Mouse (Mus musculus) testis, adult 2 months (tissue): Measurements from ENCODE around the gene Tspan11. TPM values are rescaled to one million over a fixed set of nuclear protein-coding genes. Genes with fewer than 3 reads are reported as not detected.

Source experiments
- H3K27ac ChIP-seq: fragments of 200-500 bp; 2 replicates; pipeline ENCODE4 v1.5.1; 2012; ENCODE audit warnings: low read depth, low read length; ENCODE audit not compliant: control insufficient read depth, insufficient read depth
- H3K27me3 ChIP-seq: fragments of 200-500 bp; 2 replicates; pipeline ENCODE4 v1.6.1; 2012; ENCODE audit warnings: mild to moderate bottlenecking, low read length, moderate library complexity; ENCODE audit not compliant: control insufficient read depth, insufficient read depth
- H3K36me3 ChIP-seq: fragments of 200-500 bp; 2 replicates; pipeline ENCODE4 v1.6.1; 2012; ENCODE audit warnings: mild to moderate bottlenecking, low read length; ENCODE audit not compliant: control insufficient read depth, insufficient read depth
- H3K4me1 ChIP-seq: fragments of 200-500 bp; 2 replicates; pipeline ENCODE4 v1.6.1; 2012; ENCODE audit warnings: low read length; ENCODE audit not compliant: control insufficient read depth, insufficient read depth
- H3K4me3 ChIP-seq: fragments of 200-500 bp; 2 replicates; pipeline ENCODE4 v1.5.1; 2012; ENCODE audit warnings: low read depth, mild to moderate bottlenecking, low read length, moderate library complexity, mixed read lengths; ENCODE audit not compliant: control insufficient read depth
- CTCF ChIP-seq: fragments of 200-500 bp; IDR thresholded peaks from 2 replicates; pipeline ENCODE4 v1.5.1; 2012; ENCODE audit warnings: low read depth, mild to moderate bottlenecking, inconsistent platforms, low read length, moderate library complexity; ENCODE audit not compliant: control insufficient read depth, insufficient read depth, insufficient replicate concordance
- POLR2A ChIP-seq: fragments of 200-500 bp; IDR thresholded peaks from 2 replicates; pipeline ENCODE4 v1.6.1; 2012; ENCODE audit warnings: low read depth, mild to moderate bottlenecking, inconsistent platforms, low read length, moderate library complexity; ENCODE audit not compliant: control insufficient read depth
- polyA plus RNA-seq: library from polyadenylated mRNA; depleted of rRNA; stranded (reverse); fragments of >200 nt; gene quantifications from 2 replicates; pipeline ENCODE4 v1.2.3, GENCODE M21; 2012; rRNA removed

Gene Tspan11
- polyA plus RNA-seq, 1 experiment, result 0.75 TPM

DNA sequence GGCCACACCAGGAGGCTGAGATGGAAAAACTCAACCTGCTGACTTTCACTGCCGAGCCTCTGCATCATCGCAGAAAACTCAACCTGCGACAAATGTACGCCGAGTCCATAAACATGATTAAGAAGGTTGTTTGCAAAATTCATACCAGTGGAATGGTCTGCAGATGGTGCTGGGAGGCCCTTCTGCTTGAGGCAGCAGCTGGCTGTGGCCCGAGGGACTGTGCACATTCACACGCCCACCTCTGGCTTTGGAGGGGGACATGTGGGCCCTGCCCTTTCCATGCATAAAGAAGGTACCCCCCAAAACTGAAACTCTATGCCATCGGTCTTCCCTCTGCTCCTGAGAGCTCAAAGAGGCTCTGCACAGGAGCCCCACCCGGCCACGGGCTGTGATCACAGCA is 114.7 kb downstream of the Tspan11 start:
- Histone ChIP-seq H3K27ac (no peak overlapping the region), H3K36me3 (no peaks in the 10 kb centered on the region), H3K4me1 (no peaks in the 10 kb centered on the region), H3K4me3 (no peak overlapping the region), H3K27me3 (no peaks in the 10 kb centered on the region)
- TF ChIP-seq POLR2A (no peak), CTCF (no peak)

- Histone ChIP-seq H3K4me1 (no peaks in the 10 kb centered on the region), H3K27me3 (no peaks in the 10 kb centered on the region), H3K4me3 (no peak overlapping the region), H3K27ac (no peak overlapping the region; the same call in 1 of the 2 replicates), H3K36me3 (no peaks in the 10 kb centered on the region)
- TF ChIP-seq POLR2A (no peak), CTCF (no peak)
Measured at GRCm38 (mm10) chr6:128002667-128003066, 115.3 kb downstream of the Tspan11 start.

- H3K27me3 ChIP-seq, result no peaks in the 10 kb centered on the region
- TF ChIP-seq CTCF (no peak), POLR2A (no peak)
- no peaks in the 10 kb centered on the region for H3K36me3 ChIP-seq
- H3K4me3 ChIP-seq, result no peak overlapping the region
- H3K4me1 ChIP-seq, result no peaks in the 10 kb centered on the region
- no peak overlapping the region for H3K27ac ChIP-seq
Measured at GRCm38 (mm10) chr6:128003542-128003941, 116.2 kb downstream of the Tspan11 start.

Other genes with a start within 250 kb of the Tspan11 start
- gene Prmt8, start 118.1 kb upstream of the Tspan11 start, polyA plus RNA-seq, result 0.12 and 0.19 TPM in 2 replicates